Mouse (Mus musculus) right cerebral cortex, postnatal 4 days (tissue): ENCODE data around the gene Kcnn3.

ENCODE experiments used
- DNase-seq: peaks from one replicate; pipeline ENCODE4 v3.0.0-alpha.2; 2022

Gene Kcnn3

DNA sequence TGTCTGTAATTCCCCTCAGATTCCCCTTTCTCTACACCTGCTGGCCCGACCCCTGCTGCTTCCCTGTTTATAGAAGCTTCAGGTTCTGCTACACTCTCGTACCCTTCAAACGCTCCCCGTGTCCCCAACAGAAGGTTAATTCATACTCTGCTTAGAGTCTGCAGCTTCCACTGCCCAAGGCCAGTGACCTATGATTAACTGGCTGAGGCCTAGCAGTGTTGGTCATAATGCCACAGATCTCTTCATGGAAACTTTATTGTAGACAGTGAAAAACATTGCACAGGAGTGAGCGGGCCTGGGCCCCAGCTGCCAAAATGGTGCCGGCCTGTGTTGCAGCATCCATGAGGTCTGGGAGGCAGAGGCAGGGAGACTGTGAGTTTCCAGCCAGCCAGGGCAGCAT, 104.0 kb downstream of the Kcnn3 start:
- no peak for DNase-seq

DNA sequence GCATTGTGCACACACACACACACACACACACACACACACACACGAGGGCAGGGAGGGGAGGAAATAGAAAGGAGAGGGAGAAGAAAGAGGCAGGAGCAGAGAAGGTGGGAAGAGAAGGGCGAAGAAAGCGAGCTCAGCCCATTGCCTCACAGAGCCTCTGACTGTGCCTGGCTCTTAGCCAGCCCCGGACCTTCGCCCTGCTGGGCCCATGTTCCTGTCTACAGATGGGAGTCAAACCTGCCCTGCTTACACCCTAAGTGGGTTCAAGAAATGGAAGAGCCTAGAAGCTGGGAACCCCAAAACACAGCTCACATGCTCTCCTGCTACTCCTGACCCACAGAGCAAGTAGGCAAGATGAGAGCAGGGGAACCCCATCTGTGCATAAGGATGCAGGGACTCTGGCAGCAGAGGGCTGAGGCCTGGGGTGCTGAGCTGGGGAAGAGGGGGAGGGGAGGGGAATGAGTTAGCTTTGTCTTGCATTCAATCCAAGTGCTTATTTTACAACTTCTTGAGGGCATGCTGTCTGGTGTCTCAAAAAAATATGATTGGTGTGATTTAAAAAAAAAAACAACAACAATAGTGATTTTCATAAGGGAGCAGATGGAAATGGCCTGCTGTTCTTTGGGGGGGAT, 105.0 kb downstream of the Kcnn3 start:
- DNase-seq: no peak

DNA sequence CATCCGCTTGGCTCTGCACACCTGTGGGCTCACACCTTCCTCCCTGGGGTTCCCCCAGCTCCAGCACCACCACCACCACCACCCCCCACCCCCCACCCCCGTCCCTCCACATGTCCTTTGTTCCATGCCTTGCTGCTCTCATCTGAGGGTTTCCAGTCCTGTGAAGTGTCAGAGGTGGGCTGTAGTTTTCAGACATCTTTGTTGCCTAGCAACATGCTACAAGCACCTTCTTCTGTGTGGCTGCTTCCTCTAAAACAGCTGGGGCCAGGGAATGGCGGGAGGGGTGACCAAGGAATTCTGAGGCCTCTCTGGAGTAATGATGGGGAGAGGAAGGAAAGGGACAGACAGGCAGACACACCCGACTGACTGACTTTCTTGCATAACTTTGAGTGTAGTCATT, 106.6 kb downstream of the Kcnn3 start:
- no peak for DNase-seq

DNA sequence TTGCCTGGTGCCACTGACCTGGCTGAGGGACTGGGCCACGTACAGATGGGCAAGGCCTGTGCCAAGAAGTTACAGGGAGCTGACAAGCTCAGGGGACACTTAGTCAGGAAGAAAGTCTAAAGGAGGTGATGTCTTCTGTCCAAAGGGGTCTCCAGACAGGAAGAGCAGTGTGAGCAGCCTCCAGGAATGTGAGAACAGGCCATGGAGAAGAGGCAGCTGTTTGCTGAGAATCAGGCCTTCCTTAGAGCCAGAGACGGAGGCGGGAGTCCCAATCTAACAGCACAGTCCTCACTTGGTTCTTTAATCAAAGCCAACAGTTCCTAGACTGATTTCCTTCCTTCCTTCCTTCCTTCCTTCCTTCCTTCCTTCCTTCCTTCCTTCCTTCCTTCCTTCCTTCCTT, 109.8 kb downstream of the Kcnn3 start:
- no peak for DNase-seq

DNA sequence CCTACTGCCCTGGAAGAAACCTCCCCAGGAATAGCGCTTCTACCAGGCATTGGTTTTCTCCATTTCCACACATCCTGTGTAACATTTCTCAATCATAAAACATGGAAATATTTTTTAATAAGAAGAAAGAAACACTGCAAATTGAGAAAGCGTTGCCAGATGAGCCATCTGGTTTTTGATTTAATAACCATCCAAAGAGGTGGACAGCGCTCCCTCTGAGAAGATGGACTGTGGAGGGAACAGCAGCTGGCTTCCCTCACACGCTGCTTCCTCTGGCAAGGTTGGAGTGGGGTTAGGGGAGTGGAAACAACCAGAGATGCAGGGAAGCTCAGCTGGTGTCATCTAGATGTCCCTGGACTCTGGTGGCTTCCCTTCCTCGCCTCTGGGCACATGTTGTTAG, 111.8 kb downstream of the Kcnn3 start:
- no peak for DNase-seq

DNA sequence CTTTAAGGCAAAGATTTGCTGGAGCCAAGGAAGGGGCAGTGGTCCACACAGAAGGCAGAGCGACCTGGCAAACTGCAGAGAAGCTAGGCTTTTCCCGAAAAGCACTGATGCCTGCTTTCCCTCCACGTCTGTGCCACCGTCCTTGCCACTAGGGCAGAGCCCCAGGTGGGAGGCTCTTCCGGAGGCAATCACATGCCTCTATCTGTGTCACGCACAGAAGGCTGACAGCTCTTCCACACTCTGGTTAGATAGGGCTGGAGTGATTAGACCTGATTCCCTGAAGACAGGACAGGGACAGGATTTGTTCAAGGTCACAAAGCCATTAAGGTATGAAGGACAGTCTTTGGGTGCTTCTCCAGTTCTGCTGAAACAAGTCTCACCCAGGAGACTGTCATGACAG, 113.6 kb downstream of the Kcnn3 start:
- DNase-seq: no peak

DNA sequence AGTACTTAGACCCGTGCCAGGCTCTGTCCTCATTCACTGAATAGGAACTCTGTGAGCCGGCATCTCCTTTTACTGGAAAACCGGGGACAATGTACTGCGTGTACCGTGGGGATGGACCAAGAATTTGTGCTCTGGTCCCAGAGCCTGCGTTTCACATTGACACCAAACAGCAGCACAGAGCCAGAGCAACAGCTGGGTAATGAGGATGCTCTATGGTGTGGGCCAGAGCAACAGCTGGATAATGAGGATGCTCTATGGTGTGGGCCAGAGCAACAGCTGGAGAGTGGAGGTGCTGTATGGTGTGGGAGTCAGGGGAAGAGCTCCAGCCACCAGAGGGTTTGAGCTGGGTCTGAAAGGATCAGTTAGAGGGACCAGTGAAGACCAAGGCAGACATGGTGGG, 114.0 kb downstream of the Kcnn3 start:
- no peak for DNase-seq

DNA sequence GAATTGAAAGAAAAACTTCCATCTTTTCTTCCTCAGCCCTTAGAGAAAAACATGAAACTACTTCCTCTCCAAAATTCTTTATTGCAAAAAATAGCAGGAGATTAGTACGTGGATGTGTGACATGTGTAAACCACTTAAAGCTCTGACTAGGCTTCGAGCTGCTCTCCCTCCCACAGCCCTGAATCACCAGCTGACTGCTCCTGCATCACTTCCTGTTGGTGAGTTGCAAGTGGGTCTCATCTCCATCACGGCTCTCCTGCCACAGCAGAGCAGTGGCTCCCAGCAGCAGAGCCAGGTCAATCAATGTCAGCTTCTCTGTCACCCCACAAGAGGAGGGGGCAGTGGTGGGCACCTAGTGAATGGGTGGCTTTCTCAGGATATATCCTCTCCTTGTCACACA, 120.8 kb downstream of the Kcnn3 start:
- no peak for DNase-seq

DNA sequence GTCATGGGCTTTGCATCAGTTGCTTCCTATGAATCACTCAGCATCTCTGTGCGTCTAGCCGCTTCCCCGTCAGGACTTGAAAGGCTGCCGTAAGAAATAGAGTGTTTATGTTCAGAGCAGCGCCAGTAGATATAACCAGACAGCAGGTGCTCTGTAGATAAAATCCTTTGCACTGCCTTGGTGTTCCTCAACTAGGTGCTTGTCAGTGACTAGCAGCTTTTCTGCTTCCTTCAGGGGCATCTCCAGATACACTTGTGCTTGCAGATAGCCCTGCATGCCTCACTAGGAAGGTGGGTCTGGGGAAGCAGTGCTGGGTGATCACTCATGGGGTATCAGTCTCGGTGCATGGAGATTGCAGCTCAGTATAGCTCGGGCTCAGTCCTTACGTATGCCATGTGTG, 123.4 kb downstream of the Kcnn3 start:
- DNase-seq: no peak

DNA sequence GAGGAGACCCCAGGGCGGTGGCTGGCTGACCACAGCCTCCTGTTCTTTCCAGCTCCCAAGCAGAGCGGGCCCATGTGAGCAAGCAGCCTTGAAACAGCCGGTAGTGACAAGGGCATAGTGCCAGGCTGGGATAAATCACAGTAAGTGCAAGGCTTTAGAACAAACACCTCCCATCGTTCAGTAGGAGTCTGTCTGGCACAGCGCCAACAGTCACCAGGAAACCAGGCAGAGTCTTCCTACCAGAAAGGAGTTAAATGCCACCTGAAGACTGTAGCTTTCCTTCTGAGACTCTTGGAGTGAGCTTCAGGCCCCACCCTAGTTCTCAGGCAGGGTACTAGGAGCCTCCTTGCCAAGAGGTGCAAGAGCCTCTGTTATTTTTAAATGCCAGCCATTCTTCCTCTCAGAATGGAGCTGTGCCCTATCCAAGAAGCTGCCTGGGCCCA, 126.9 kb downstream of the Kcnn3 start:
- peak; percentile 85 for DNase-seq

DNA sequence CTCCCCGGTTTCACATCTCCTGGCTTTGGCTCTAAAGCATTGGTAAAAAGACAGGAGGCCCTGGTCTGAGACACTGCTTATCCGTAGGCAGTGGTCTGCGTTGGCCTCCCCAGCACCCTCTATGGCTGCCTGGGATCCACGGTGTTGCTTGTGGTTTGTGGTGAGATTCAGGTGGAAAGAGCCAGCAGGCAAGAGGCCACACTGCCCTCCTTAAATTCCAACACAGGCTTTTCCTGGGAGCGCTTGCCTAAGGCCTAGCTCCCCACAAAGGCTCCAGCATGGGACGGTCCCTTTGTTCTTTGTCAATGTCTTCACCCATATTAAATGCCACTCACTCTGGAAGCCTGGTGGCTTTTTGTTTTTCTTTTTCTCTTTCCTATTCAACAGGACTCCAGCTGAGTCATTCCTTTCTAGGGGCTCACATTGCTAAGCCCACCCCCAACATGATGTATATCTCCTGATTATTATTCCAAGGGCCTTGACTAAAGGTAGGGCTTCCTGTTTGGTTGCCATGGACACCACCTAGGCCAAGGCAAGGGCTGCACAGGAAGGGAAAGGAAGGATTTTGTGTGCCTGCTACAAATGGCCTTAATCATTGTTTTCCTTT, 127.4 kb downstream of the Kcnn3 start:
- DNase-seq: no peak

DNA sequence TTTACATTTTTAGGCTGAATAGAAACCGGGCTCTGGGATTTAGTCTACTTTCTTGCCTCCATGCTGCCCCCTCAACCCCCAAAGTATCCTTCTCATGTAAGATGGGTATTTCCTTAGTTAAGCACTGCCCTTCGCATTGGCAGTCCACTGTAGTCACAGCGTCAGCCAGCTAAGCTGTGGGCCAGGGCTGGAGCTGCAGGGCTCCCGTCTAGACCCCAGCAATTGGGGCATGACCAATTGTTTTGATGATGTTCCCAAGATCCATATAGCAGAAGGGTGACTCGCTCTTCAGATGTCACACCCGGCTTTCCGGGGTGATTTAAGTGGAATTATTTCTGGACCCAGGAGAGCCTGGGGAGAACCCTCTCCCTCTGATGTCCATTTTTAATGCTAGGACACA, 129.9 kb downstream of the Kcnn3 start:
- no peak for DNase-seq

DNA sequence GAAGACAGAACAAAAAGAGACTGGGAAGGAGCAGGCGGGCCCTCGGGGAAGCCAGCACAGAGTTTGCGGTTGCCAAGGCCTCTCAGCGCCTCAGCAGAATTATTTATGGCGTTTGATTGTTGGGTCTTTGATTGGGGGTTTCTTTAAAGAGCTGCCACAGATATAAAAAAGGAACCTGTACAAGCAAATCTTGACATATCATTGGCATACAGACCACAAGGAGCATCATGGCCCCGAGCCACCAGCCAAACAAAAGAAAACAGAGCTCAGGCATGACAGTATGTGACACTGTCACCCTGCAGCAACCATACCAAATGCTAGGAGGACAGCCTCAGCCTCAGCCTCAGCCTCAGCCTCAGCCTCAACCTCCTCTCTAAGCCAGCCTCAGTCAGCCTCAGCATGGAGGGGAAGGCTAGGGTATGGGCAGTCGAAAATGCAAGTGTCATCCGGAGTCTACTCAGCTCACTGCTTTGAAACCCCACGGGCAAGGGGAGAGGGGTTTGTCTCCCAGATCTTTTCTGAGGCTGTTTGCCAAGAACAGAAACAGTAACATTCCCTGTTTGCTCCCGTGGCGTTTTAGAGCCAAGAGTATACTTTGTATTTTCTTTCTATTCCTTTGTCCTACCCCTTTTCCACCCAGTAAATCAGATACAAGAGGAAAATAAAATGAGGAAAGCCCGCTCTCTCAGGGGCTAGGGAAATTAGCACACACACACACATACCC, 133.4 kb downstream of the Kcnn3 start:
- no peak for DNase-seq

DNA sequence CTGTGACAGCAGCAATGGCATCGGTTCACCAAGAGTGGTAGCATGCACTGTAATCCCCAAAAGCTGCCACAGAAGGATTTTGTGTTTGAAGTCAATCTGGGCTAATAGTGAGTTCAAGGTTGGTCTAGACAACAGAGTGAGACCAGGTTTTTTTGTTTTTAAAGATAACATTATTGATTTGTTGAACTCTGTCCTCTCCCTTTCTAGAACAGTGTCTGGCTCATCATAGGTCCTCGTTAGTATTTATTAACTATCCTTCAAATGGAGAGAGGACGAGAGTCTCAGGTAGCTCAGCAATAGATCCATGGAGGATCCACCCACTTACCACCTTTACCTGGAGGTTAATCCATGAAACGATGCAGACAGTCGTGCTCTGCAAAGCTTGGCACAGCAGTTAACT, 137.1 kb downstream of the Kcnn3 start:
- no peak for DNase-seq

DNA sequence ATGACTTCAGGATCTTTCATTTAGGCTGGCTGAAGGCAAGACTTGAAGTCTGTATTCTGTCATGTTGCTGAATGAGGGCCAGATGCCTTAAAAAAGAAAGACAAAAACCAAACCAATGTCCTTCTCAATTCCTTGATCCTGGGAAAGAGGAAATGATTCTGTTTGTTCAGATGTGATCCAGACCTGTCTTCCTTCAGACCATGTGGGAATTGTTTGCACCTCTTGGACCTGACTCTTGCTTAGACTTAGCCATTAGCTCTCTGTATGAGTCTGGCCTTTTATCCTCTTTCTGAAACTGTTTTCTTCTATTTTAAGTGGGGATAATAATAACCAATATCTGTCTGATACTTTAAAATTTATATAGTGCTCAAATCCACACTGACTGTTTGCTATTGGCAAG, 138.5 kb downstream of the Kcnn3 start:
- no peak for DNase-seq

DNA sequence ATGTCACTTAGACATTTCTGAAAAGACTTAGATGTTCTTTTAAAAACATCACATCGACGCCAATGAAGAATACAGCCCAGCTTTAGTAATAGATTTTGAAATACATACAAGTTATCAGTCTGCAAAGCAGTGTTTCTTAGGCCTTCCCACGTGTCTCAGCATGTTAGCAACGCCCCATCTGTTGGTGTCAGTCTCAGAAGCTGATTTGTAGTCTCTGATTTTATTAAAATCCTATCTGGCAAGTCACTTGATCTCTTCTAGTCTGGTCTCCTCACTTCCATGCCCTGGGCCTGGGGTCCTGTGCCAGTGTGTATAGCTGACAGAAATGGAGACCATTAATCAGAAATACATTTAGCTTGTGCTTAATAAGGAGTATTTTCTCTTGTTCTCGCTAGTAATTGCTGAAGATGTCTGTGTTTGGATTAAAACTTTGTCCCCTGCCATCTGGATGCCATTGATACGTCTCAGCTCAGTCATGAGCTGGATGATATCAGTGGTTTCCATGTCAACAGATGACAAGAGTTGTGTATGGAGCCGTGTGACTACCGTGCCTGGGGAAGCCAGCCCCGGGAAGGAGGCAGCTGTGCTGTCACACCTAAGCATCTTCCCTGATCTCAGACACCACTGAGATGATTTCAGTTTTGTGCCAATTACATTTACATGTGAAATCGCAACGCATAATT, 140.1 kb downstream of the Kcnn3 start:
- DNase-seq: no peak

DNA sequence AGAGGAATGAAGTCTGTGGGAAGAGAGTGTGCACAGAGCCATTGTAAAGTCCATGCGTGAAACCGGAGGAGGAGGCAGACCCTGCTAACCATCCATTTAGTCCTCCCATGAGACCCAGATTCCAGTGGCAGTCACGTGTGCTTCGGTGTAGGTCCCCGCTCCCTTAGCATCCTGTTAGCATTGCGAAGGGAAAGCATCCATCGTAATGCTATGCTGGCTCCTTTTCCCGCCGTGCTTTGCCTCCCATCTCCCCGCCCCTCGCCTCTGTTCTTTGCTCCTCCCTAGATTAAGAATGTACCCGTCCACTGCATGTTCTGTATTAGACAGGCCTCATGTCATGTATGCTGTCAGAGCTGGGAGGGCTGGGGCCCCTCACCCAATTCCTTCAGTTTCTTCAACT, 144.8 kb downstream of the Kcnn3 start:
- DNase-seq: no peak

DNA sequence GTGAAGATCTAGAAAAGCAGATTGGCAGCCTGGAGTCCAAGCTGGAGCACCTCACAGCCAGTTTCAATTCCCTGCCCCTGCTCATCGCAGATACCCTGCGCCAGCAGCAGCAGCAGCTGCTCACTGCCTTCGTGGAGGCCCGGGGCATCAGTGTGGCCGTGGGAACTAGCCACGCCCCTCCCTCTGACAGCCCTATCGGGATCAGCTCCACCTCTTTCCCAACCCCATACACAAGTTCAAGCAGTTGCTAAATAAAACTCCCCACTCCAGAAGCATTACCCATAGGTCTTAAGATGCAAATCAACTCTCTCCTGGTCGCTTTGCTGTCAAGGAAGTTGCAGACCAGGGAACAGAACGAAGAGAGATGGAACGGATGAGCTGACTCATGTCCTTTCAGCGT, 147.2 kb downstream of the Kcnn3 start:
- no peak for DNase-seq

DNA sequence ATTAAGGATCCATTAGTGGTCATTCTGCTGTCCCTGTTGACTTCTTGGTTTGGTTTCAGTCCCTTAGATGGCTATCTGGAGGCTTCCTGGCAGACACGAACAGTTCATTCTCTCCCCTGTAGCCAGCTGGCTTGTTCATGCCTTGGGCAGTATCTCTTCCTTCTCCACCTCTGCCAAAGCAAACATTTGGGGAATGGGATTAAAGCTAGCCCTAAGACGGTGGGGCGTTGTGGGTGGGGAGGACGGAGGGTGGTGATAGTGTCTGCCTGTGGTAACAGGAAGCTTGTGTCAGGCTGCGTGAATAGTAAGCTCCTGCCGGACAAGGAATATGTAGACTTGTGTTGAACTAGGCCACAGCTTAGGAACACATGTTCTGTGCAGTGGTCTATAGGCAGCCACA, 151.4 kb downstream of the Kcnn3 start:
- DNase-seq: no peak

DNA sequence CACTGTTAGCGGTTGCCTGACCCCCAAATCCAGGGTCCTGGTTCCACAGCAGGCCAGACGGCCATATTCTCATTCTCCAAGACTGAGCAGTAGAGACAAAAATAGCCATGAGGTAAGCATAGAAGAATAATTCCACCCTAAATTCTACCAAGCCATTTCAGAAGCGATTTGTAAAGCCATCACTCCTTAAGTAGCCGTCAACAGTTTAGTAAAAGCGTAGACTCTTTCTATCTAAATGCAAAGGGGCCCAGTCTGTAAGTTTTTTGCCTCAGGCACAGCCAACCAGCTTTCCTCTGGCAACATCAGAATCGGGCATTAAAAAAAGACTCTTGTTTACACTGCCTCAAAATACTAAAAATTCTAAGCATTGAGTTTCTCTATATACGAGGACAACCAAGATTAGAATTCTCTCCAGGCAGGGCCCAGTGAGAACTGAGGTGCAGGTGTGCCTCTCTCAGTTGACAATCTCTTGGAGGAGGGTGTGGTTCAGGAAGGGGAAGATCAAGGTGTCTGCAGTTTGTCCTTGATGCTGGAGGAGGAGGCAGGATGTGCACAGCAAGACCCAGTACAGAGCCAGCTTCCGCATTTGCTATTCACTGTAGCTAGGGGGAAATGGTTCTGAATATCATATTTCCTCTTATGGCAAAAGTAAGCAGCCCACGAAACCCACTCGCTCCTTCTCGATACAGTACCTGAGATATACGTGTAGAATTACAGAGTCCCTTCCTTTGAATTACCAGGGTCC, 152.8 kb downstream of the Kcnn3 start:
- DNase-seq: no peak

DNA sequence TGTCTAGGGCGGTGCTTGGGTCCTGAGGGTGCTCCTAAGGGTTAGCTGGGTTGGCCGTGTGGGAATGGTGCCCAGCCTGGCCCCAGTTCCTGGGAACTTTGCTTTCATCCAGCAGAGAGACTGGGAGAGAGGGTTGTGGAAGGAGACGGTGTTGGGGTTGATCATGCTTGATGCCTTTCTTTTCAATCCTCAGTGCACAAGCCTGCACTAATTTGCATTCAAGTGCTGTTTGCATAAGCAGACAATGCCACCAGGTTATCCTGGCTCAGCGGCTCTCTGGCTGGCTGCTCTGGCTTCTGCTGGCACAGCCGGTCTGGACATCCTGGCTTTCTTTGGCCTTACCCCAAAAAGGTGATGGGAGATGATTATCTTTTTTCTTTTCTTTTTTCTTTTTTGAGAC, 157.7 kb downstream of the Kcnn3 start:
- no peak for DNase-seq

DNA sequence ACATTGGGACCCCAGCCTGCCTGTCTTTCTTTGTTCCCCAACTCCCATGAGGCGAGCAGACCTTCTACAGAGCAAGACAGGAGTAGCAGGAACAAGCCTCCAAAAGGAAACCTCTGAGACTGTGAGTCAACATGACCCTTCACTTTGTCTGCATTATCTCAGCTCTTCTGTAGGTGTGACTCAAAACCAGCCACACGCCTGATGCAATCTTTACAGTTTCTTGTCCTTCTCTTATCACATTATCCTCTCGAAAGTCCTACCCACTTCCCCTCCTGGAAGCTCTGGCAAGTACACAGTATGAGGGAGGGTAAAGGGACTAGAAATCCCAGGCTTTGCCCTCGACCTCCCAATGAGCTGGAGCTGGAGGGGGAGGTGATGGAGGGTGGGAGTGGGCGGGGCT, 166.1 kb downstream of the Kcnn3 start:
- DNase-seq: no peak
